Mouse (Mus musculus) urinary bladder, postnatal 4 days (tissue): ENCODE data around the gene Entpd1.

Experiments
- DNase-seq, 2 experiments: peaks; one replicate each; pipeline ENCODE4 v3.0.0; 2021 to 2022; ENCODE audit warnings: low spot score in 2 of 2

The Entpd1 gene

GRCm38 (mm10) chr19:40665778-40666177 is 53.6 kb downstream of the Entpd1 start:
- no peak for DNase-seq

GRCm38 (mm10) chr19:40667111-40667510 is 54.9 kb downstream of the Entpd1 start:
- DNase-seq, result no peak

GRCm38 (mm10) chr19:40675329-40675728 is 63.2 kb downstream of the Entpd1 start:
- no peak for DNase-seq

- DNase-seq, result no peak
These were observed 65.9 kb downstream of the Entpd1 start for GRCm38 (mm10) chr19:40678087-40678486.

GRCm38 (mm10) chr19:40678532-40679307 is 66.6 kb downstream of the Entpd1 start:
- no peak for DNase-seq

- DNase-seq, result no peak
These were observed 67.5 kb downstream of the Entpd1 start for GRCm38 (mm10) chr19:40679632-40680031.

- DNase-seq, result no peak
These were observed 72.0 kb downstream of the Entpd1 start for GRCm38 (mm10) chr19:40684124-40684523.

GRCm38 (mm10) chr19:40684566-40684965 is 72.4 kb downstream of the Entpd1 start:
- no peak for DNase-seq

- no peak for DNase-seq
These were observed 75.2 kb downstream of the Entpd1 start for GRCm38 (mm10) chr19:40687291-40687927.

GRCm38 (mm10) chr19:40693201-40693600 is 81.0 kb downstream of the Entpd1 start:
- DNase-seq, result no peak

- no peak for DNase-seq
These were observed 84.0 kb downstream of the Entpd1 start for GRCm38 (mm10) chr19:40696116-40696515.

GRCm38 (mm10) chr19:40698103-40698853 is 86.1 kb downstream of the Entpd1 start:
- no peak for DNase-seq

GRCm38 (mm10) chr19:40699816-40700215 is 87.7 kb downstream of the Entpd1 start:
- DNase-seq, result no peak

GRCm38 (mm10) chr19:40702406-40702805 is 90.2 kb downstream of the Entpd1 start:
- DNase-seq, result no peak

GRCm38 (mm10) chr19:40712889-40713628 is 100.9 kb downstream of the Entpd1 start:
- DNase-seq, result no peak

GRCm38 (mm10) chr19:40714700-40715099 is 102.5 kb downstream of the Entpd1 start:
- DNase-seq, result no peak

GRCm38 (mm10) chr19:40716981-40717380 is 104.8 kb downstream of the Entpd1 start:
- no peak for DNase-seq

- no peak for DNase-seq
These were observed 107.4 kb downstream of the Entpd1 start for GRCm38 (mm10) chr19:40719439-40720105.

GRCm38 (mm10) chr19:40720381-40720780 is 108.2 kb downstream of the Entpd1 start:
- DNase-seq, result no peak

- no peak for DNase-seq
These were observed 110.2 kb downstream of the Entpd1 start for GRCm38 (mm10) chr19:40722137-40723038.
